Mouse (Mus musculus) lung, postnatal 36 days (tissue): ENCODE data around the gene H2al2a.

Experiments
- DNase-seq: peaks from one replicate; pipeline ENCODE4 v3.0.0; 2022; ENCODE audit warnings: mixed read lengths

Gene H2al2a

GRCm38 (mm10) chr2:17996858-17997257, at the start of gene H2al2a:
Gene H2al2a (minus strand): TSS chr2:17996958.
- DNase-seq, result no peak

GRCm38 (mm10) chr2:18046186-18046585, 49.4 kb upstream of the H2al2a start:
- no peak for DNase-seq

GRCm38 (mm10) chr2:18045781-18046181, 49.0 kb upstream of the H2al2a start:
- no peak for DNase-seq

GRCm38 (mm10) chr2:18045143-18045780, 48.5 kb upstream of the H2al2a start:
- DNase-seq, result no peak

- no peak for DNase-seq
Observed at GRCm38 (mm10) chr2:18041199-18041885, 44.6 kb upstream of the H2al2a start.

- DNase-seq, result no peak
Observed at GRCm38 (mm10) chr2:18040347-18041160, 43.8 kb upstream of the H2al2a start.

- DNase-seq, result no peak
Observed at GRCm38 (mm10) chr2:18039566-18040290, 43.0 kb upstream of the H2al2a start.

- no peak for DNase-seq
Observed at GRCm38 (mm10) chr2:18038895-18039371, 42.2 kb upstream of the H2al2a start.

GRCm38 (mm10) chr2:18038141-18038752, 41.5 kb upstream of the H2al2a start:
- no peak for DNase-seq

- no peak for DNase-seq
Observed at GRCm38 (mm10) chr2:18037491-18037890, 40.7 kb upstream of the H2al2a start, which contains the start of gene A930004D18Rik. Gene A930004D18Rik (minus strand): TSS chr2:18037737.

GRCm38 (mm10) chr2:18034371-18035250, 37.9 kb upstream of the H2al2a start:
- DNase-seq, result no peak

GRCm38 (mm10) chr2:18033166-18034108, 36.7 kb upstream of the H2al2a start:
- DNase-seq, result no peak

- no peak for DNase-seq
Observed at GRCm38 (mm10) chr2:18032538-18032895, 35.8 kb upstream of the H2al2a start.

GRCm38 (mm10) chr2:18031831-18032537, 35.2 kb upstream of the H2al2a start:
- no peak for DNase-seq

- no peak for DNase-seq
Observed at GRCm38 (mm10) chr2:18031271-18031821, 34.6 kb upstream of the H2al2a start.

GRCm38 (mm10) chr2:18030581-18030980, 33.8 kb upstream of the H2al2a start:
- no peak for DNase-seq

- DNase-seq, result no peak
Observed at GRCm38 (mm10) chr2:18029656-18030055, 32.9 kb upstream of the H2al2a start.

GRCm38 (mm10) chr2:18028140-18029021, 31.6 kb upstream of the H2al2a start:
- peak; percentile 96 for DNase-seq
